Mouse (Mus musculus) activated CD4-positive, CD25-positive, alpha-beta regulatory T cell, adult 4 months (primary cell): ENCODE data around the gene Slc25a38. TPM values are rescaled to one million over a fixed set of nuclear protein-coding genes. Genes with fewer than 3 reads are reported as not detected.
"Not testable (repeated sequence)": the region's sequence is repeated elsewhere in the genome, so short reads cannot be mapped to it uniquely, and the experiment has no call there.

Experiments used
- ATAC-seq: one replicate; pipeline ENCODE4 v1.8.0; 2017
- polyA plus RNA-seq, 2 experiments: library from polyadenylated mRNA; unstranded; fragments of 100-300 nt; shearing (Covaris generic); gene quantifications; one replicate each; pipeline ENCODE4 v1.2.1; 2017

Gene Slc25a38
- polyA plus RNA-seq, 2 experiments from 2014 or later: 17.7 to 19.2 TPM

GRCm38 (mm10) chr9:120101165-120101564, 9.0 kb upstream of the Slc25a38 start:
- ATAC-seq: no peak

- not testable (repeated sequence) for ATAC-seq
Observed at GRCm38 (mm10) chr9:120108953-120109352, 1.2 kb upstream of the Slc25a38 start.

- no peak for ATAC-seq
Observed at GRCm38 (mm10) chr9:120111156-120111945, 1.2 kb downstream of the Slc25a38 start.

- ATAC-seq: no peak
Observed at GRCm38 (mm10) chr9:120112472-120112871, 2.3 kb downstream of the Slc25a38 start.

GRCm38 (mm10) chr9:120113456-120113855, 3.3 kb downstream of the Slc25a38 start:
- ATAC-seq: no peak

GRCm38 (mm10) chr9:120114051-120114788, 4.0 kb downstream of the Slc25a38 start:
- no peak for ATAC-seq

GRCm38 (mm10) chr9:120114789-120115151, 4.6 kb downstream of the Slc25a38 start:
- no peak for ATAC-seq

- ATAC-seq: no peak
Observed at GRCm38 (mm10) chr9:120115580-120115979, 5.4 kb downstream of the Slc25a38 start.

GRCm38 (mm10) chr9:120116184-120116624, 6.0 kb downstream of the Slc25a38 start:
- ATAC-seq: no peak

GRCm38 (mm10) chr9:120118212-120118611, 8.0 kb downstream of the Slc25a38 start:
- no peak for ATAC-seq

- no peak for ATAC-seq
Observed at GRCm38 (mm10) chr9:120120503-120120902, 10.3 kb downstream of the Slc25a38 start.

- no peak for ATAC-seq
Observed at GRCm38 (mm10) chr9:120126868-120127267, 16.7 kb downstream of the Slc25a38 start.

- peak; percentile 91 for ATAC-seq
Observed at GRCm38 (mm10) chr9:120127538-120128251, 17.5 kb downstream of the Slc25a38 start, which contains the start of gene Rpsa. Gene Rpsa, plus strand, starts transcription at chr9:120127689.

- ATAC-seq: no peak
Observed at GRCm38 (mm10) chr9:120129276-120129675, 19.1 kb downstream of the Slc25a38 start.

GRCm38 (mm10) chr9:120131784-120132288, 21.7 kb downstream of the Slc25a38 start:
- ATAC-seq: no peak

- ATAC-seq: no peak
Observed at GRCm38 (mm10) chr9:120132980-120133754, 23.0 kb downstream of the Slc25a38 start.

GRCm38 (mm10) chr9:120133755-120134475, 23.7 kb downstream of the Slc25a38 start:
- no peak for ATAC-seq

GRCm38 (mm10) chr9:120134529-120135160, 24.5 kb downstream of the Slc25a38 start:
- ATAC-seq: no peak

GRCm38 (mm10) chr9:120135454-120135853, 25.3 kb downstream of the Slc25a38 start:
- no peak for ATAC-seq

- ATAC-seq: peak; percentile 89
Observed at GRCm38 (mm10) chr9:120140652-120141051, 30.5 kb downstream of the Slc25a38 start.

- no peak for ATAC-seq
Observed at GRCm38 (mm10) chr9:120144474-120144873, 34.3 kb downstream of the Slc25a38 start.
